Mouse (Mus musculus) forebrain, embryonic 12.5 days (tissue): ENCODE data around the gene Spata9. TPM values are rescaled to one million over a fixed set of nuclear protein-coding genes. Genes with fewer than 3 reads are reported as not detected.
"Not testable (repeated sequence)": the region's sequence is repeated elsewhere in the genome, so short reads cannot be mapped to it uniquely, and the experiment has no call there.

Experiments used
- ATAC-seq: fragments of 200-750 bp; cut with Nextera tagmentation; 2 replicates; pipeline ENCODE4 v1.8.0; 2017; ENCODE audit warnings: moderate TSS enrichment; ENCODE audit not compliant: low FRiP score
- H3K27ac ChIP-seq: fragments of 300-500 bp; sonication (generic); 2 replicates; pipeline ENCODE4 v1.5.1; 2016; ENCODE audit warnings: mild to moderate bottlenecking
- H3K27me3 ChIP-seq: fragments of 300-500 bp; sonication (generic); 2 replicates; pipeline ENCODE4 v1.6.1; 2016; ENCODE audit warnings: mild to moderate bottlenecking
- H3K36me3 ChIP-seq: fragments of 300-500 bp; sonication (generic); replicated peaks from 2 replicates; pipeline ENCODE4 v1.6.1; 2016; ENCODE audit warnings: mild to moderate bottlenecking
- H3K4me1 ChIP-seq: fragments of 300-500 bp; sonication (generic); 2 replicates; pipeline ENCODE4 v1.6.1; 2016
- H3K4me2 ChIP-seq: fragments of 300-500 bp; sonication (generic); 2 replicates; pipeline ENCODE4 v1.6.1; 2016; ENCODE audit warnings: mild to moderate bottlenecking, moderate library complexity
- H3K4me3 ChIP-seq: fragments of 300-500 bp; sonication (generic); replicated peaks from 2 replicates; pipeline ENCODE4 v1.5.1; 2016; ENCODE audit warnings: mild to moderate bottlenecking
- H3K9ac ChIP-seq: fragments of 300-500 bp; sonication (generic); 2 replicates; pipeline ENCODE4 v1.6.1; 2016; ENCODE audit warnings: mild to moderate bottlenecking
- H3K9me3 ChIP-seq: fragments of 300-500 bp; sonication (generic); 2 replicates; pipeline ENCODE4 v1.6.1; 2016
- WGBS: fragments of 180-500 bp; shearing (Covaris S2); methylation state at CpG from one replicate; pipeline ENCODE4 v1.1.7; 2016; 5-methylcytosine and 5-hydroxymethylcytosine counted together
- polyA plus RNA-seq: library from polyadenylated mRNA; unstranded; fragments of >200 nt; fragmentation: Nextera tagmentation; extraction: Ambion mirVana; gene quantifications from 2 replicates; pipeline ENCODE4 v1.2.1, GENCODE M21; 2016

Gene Spata9
- polyA plus RNA-seq: 0.93 and 1.1 TPM in 2 replicates

DNA sequence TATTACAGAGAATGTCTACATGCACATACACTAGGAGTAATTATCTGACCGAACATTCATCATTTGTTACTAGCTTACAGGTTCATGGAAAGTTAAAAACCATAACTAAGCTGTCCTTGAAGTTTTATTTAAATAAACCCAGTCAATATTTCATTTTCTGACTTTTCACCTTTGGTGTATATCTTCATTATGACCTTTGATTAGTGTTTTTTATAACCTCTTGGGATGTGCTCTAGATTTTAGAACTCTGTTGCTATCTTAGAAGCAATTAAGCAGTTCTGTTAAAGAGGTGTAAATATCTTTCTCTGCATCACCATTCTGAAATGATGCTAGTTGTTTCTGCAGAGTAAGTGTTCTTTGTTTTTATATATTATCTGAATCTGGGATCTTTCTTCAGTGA is at the start of gene Spata9:
Spata9 (plus strand) TSS at position 301 of the 400 bp plus-strand sequence.
- ATAC-seq: no peak
- Histone ChIP-seq H3K36me3 (no peaks in the 10 kb centered on the region), H3K9me3 (no peaks in the 10 kb centered on the region), H3K4me1 (no peaks in the 10 kb centered on the region), H3K9ac (no peak within 1 kb of the TSS), H3K4me3 (no peak within 1 kb of the TSS), H3K27ac (no peak within 1 kb of the TSS), H3K27me3 (no peaks in the 10 kb centered on the region), H3K4me2 (no peak within 1 kb of the TSS)
- 77% methylated on average over 1 of the region's 1 CpGs for WGBS

- Histone ChIP-seq H3K36me3 (peaks cover 21% of the 10 kb centered on the region), H3K9ac (no peak overlapping the region), H3K4me1 (peaks cover 6% of the 10 kb centered on the region), H3K4me3 (no peak overlapping the region), H3K9me3 (no peaks in the 10 kb centered on the region), H3K4me2 (no peak overlapping the region), H3K27me3 (no peaks in the 10 kb centered on the region), H3K27ac (no peak overlapping the region)
- no peak for ATAC-seq
Measured at GRCm38 (mm10) chr13:75927951-75928350, 39.0 kb upstream of the Spata9 start.

GRCm38 (mm10) chr13:75929071-75929470 is 37.9 kb upstream of the Spata9 start:
- H3K27ac ChIP-seq, H3K4me2 ChIP-seq, H3K9me3 ChIP-seq, H3K9ac ChIP-seq, ATAC-seq, H3K4me3 ChIP-seq, H3K4me1 ChIP-seq, H3K27me3 ChIP-seq: not testable (repeated sequence)
- WGBS: 90% methylated on average over 5 of the region's 5 CpGs
- peaks cover 21% of the 10 kb centered on the region for H3K36me3 ChIP-seq

DNA sequence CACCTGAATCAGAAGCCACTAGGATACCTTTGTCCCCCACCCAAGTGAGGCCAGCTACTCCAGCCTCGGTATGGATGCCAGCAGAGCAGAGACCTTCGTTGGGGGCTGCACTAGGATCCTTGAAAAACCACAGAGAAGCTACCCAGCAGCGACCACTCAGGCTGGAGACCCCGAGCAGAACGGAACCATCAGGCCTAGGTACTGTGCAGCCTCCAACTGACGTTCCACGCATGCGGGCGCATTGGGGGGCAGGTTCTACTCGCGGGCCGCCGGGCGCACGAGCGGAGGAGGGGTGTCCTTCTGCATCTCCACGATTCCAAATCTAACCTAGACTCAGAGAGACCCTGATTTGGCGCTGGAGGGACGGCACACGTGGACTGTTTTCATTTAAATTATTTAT is 36.9 kb upstream of the Spata9 start:
- H3K36me3 ChIP-seq: peaks cover 21% of the 10 kb centered on the region

DNA sequence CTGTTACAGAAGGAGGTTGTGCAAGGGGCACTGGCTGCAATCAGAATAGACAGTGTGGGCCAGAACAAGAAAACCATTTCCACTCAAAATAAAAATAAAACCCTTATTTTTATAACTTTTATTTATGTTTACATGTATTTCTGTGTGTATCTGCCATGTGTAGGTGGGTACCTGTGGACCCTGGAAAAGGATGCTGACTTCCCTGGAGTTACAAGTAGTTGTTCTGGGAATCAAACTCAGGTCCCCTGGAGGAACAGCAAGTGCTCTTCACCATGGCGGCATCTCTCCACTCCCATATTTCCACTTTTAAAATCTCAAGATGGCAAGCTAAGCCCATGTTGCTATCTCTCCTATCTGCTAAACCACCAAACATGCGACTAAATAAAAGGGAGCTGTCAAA is 36.3 kb upstream of the Spata9 start:
- H3K36me3 ChIP-seq: peaks cover 21% of the 10 kb centered on the region
- ATAC-seq: no peak

More for the DNA sequence above, 36.9 kb upstream of the Spata9 start:
- Histone ChIP-seq H3K4me2 (no peak overlapping the region), H3K9me3 (no peaks in the 10 kb centered on the region), H3K4me1 (peaks cover 6% of the 10 kb centered on the region), H3K27ac (no peak overlapping the region), H3K27me3 (no peaks in the 10 kb centered on the region), H3K4me3 (no peak overlapping the region), H3K9ac (no peak overlapping the region)
- ATAC-seq: no peak
- 95% methylated on average over 20 of the region's 20 CpGs for WGBS

GRCm38 (mm10) chr13:75931073-75931472 is 35.9 kb upstream of the Spata9 start:
- ATAC-seq: peak; percentile 87
- no peak overlapping the region for H3K9ac ChIP-seq
- H3K9me3 ChIP-seq: no peaks in the 10 kb centered on the region
- H3K27me3 ChIP-seq: no peaks in the 10 kb centered on the region
- H3K27ac ChIP-seq: peak overlapping the region; percentile 13; the same call in 1 of the 2 replicates
- H3K4me2 ChIP-seq: no peak overlapping the region
- H3K4me1 ChIP-seq: peaks cover 6% of the 10 kb centered on the region
- H3K4me3 ChIP-seq: no peak overlapping the region
- peaks cover 21% of the 10 kb centered on the region for H3K36me3 ChIP-seq
- 34% methylated on average over 5 of the region's 5 CpGs for WGBS

More for the DNA sequence above, 36.3 kb upstream of the Spata9 start:
- Histone ChIP-seq H3K4me3 (no peak overlapping the region), H3K4me2 (no peak overlapping the region), H3K4me1 (peaks cover 6% of the 10 kb centered on the region), H3K9me3 (no peaks in the 10 kb centered on the region), H3K27ac (peak overlapping the region; percentile 13; the same call in 1 of the 2 replicates), H3K27me3 (no peaks in the 10 kb centered on the region), H3K9ac (no peak overlapping the region)
- 88% methylated on average over 2 of the region's 2 CpGs for WGBS

GRCm38 (mm10) chr13:75933287-75933686 is 33.7 kb upstream of the Spata9 start:
- H3K9me3 ChIP-seq: no peaks in the 10 kb centered on the region
- H3K4me3 ChIP-seq: no peak overlapping the region
- no peaks in the 10 kb centered on the region for H3K27me3 ChIP-seq
- no peak for ATAC-seq
- H3K27ac ChIP-seq: no peak overlapping the region
- peaks cover 6% of the 10 kb centered on the region for H3K4me1 ChIP-seq
- H3K4me2 ChIP-seq: no peak overlapping the region
- no peak overlapping the region for H3K9ac ChIP-seq
- WGBS: 94% methylated on average over 1 of the region's 1 CpGs
- peaks cover 30% of the 10 kb centered on the region for H3K36me3 ChIP-seq

DNA sequence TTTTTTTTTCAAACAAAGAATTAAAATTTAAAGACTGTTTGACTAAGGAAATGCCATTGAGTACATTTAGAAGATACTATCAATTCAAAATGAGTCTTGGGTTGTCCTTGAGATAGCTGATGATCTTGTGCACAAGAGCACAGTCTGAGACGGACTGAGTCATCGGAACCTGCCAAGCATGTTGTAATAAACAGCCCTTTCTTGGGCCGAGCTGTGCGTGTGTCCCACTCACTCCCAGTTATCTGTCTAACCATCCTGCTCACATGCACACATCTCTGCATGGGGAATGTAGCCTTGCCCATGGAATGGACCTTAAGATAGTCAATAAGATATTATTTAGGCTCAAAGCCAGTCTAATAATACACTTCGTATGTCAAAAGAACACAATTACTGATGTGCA is 28.1 kb upstream of the Spata9 start:
- H3K9ac ChIP-seq: no peak overlapping the region
- peaks cover 16% of the 10 kb centered on the region for H3K36me3 ChIP-seq
- H3K4me1 ChIP-seq: peaks cover 11% of the 10 kb centered on the region
- ATAC-seq: no peak
- no peak overlapping the region for H3K27ac ChIP-seq
- no peaks in the 10 kb centered on the region for H3K27me3 ChIP-seq
- WGBS: 93% methylated on average over 5 of the region's 5 CpGs
- no peak overlapping the region for H3K4me2 ChIP-seq
- no peaks in the 10 kb centered on the region for H3K9me3 ChIP-seq
- H3K4me3 ChIP-seq: no peak overlapping the region

- 88% methylated on average over 2 of the region's 2 CpGs for WGBS
- ATAC-seq: no peak
- Histone ChIP-seq H3K4me1 (peaks cover 17% of the 10 kb centered on the region), H3K4me3 (no peak overlapping the region; the same call in 1 of the 2 replicates), H3K9ac (no peak overlapping the region), H3K27ac (no peak overlapping the region), H3K27me3 (no peaks in the 10 kb centered on the region), H3K9me3 (no peaks in the 10 kb centered on the region), H3K36me3 (peaks cover 16% of the 10 kb centered on the region), H3K4me2 (peak overlapping the region; percentile 32)
Measured at GRCm38 (mm10) chr13:75940791-75941517, 26.0 kb upstream of the Spata9 start.

DNA sequence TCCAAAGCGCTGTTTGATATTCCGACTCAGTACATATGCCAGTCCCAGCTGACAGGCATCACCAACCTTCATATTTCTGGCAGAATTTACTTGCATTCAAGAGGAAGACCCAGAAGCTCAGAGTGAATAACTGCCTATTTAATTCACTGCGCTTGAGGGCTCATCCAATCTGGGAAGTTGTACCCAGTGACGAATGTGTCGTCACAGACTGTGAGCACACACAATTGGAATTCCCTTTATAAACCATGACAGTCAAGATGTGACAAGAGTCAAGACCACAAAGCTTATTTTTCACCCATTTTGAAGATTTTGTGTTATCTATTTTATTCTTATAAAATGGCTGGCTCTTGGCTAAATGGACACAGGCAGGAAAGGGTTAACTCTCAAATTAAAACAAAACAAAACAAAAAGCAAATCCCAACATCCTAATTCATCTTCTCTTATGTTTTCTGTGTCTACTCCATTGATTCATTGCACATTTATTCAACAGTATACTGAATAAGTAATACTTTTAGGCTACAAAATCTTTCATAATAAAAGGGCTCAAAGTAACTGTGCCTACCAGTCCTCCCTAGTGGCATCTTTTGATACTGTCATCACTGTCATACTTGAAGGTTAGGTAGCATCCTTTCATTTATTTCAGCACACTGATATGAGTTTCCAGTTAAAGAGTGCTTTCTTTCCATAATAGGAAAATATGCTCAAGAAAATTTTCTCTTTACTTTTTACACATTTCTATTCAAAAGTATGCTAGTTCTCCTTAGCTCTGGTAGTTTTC is 25.2 kb upstream of the Spata9 start:
- Histone ChIP-seq H3K36me3 (peaks cover 16% of the 10 kb centered on the region), H3K27me3 (no peaks in the 10 kb centered on the region), H3K9ac (no peak overlapping the region), H3K27ac (no peak overlapping the region), H3K4me2 (peak overlapping the region; percentile 32), H3K4me3 (peak overlapping the region; percentile 10; the same call in 1 of the 2 replicates), H3K9me3 (no peaks in the 10 kb centered on the region), H3K4me1 (peaks cover 17% of the 10 kb centered on the region)
- no peak for ATAC-seq
- 74% methylated on average over 5 of the region's 5 CpGs for WGBS

GRCm38 (mm10) chr13:75942731-75943130 is 24.2 kb upstream of the Spata9 start:
- peak overlapping the region; percentile 72 for H3K4me2 ChIP-seq
- H3K9ac ChIP-seq: peak overlapping the region; percentile 93
- peak; percentile 11 for ATAC-seq
- H3K9me3 ChIP-seq: no peaks in the 10 kb centered on the region
- WGBS: under 1% methylated on average over 6 of the region's 6 CpGs
- peak overlapping the region; percentile 74 for H3K4me3 ChIP-seq
- H3K27ac ChIP-seq: peak overlapping the region; percentile 99
- H3K27me3 ChIP-seq: no peaks in the 10 kb centered on the region
- peaks cover 13% of the 10 kb centered on the region for H3K36me3 ChIP-seq
- peaks cover 17% of the 10 kb centered on the region for H3K4me1 ChIP-seq

DNA sequence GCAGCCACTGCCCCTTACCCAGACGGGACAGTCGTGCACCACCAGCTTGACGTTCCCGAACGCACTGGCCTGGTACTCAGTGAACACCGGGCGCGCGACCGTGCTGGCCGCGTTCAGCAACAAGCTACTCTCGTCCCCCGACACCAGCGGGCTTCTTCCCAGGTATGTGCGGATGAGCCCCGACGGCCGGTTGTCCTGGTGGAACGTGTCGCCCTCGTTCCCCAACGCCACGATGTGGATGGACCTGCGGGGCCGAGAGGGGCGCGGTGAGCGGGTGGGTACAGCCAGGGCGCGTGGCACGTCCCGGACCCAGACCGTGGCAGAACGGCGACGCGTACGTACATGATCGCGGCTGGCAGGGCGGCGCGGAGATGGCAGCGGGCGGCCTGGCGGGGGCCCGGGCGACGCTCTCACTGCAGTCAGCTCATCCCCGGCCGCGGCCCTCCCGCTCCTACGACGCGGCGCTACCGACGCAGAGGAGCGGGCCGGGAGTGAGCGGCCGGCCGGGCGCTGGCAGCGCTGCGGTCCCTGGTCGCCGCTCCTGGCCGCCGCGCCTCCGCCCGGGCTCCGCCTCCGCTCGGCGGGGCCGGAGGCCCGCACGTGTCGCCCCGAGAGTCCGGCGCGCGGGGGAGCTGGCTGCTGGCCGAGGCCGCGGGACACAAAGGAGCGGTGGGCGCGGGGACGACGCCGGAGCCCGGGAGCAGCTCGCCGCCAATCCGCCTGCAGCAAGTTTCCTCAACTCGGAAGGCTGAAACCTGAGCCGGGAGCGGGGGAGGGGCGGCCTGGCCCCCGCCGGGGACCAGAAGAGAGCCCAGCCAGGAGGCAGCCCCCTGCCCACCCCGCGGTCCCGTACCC is 23.5 kb upstream of the Spata9 start, which contains the start of gene Rhobtb3:
Rhobtb3 (minus strand) TSS at position 737 of the 855 bp plus-strand sequence.
- WGBS: under 1% methylated on average over 89 of the region's 110 CpGs
- Histone ChIP-seq H3K27ac (peak within 1 kb of the TSS; percentile 99), H3K4me1 (peaks cover 17% of the 10 kb centered on the region), H3K4me2 (peak within 1 kb of the TSS; percentile 72), H3K36me3 (peaks cover 6% of the 10 kb centered on the region), H3K9ac (peak within 1 kb of the TSS; percentile 93), H3K27me3 (no peaks in the 10 kb centered on the region), H3K4me3 (peak within 1 kb of the TSS; percentile 74), H3K9me3 (no peaks in the 10 kb centered on the region)
- peak; percentile 93 for ATAC-seq
